Mouse (Mus musculus): ENCODE measurements around the gene Tnfrsf23. TPM values are rescaled to one million over a fixed set of nuclear protein-coding genes. Genes with fewer than 3 reads are reported as not detected.
"Not testable (repeated sequence)": the region's sequence is repeated elsewhere in the genome, so short reads cannot be mapped to it uniquely, and the experiment has no call there.

Gene Tnfrsf23
- polyA plus RNA-seq, 1 experiment from 2014 or later = 1.1 TPM

DNA sequence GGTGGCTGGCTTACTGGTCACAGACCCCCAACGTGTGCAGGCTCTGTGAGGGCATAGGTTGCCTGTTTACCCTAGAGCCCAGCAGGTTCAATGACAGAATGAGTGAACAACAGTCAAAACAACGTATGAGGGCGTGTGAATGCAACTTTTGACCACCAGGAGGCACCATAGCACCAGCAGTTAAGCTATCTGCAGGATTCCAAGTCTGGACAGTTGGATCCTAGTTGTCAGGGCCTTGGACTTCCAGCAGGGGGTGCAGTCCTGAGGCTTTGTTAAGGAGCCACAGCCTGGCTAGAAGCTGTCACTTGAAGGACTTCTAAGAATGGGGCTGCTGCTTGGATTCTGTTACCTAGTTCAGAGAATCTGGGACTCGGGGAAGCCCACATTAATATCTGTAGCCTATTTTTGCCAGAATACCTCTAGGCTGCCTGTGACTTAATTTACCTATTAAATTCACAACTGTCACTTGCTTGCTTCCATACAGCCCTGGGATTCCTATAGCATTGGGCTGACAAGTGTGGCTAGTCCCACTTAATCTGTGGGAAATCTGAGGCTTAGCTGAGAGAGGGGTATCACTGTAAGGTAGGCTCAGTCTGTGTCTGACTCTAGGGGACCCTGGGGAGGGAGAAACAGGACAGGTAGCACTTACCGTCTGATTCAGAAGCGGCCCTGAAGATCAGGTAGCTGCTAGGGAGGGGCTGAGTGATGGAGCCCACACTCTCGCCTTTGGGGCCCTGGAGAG, 21.2 kb upstream of the Tnfrsf23 start:
- peak; percentile 50; the same call in 1 of the 2 replicates for ATAC-seq (ENCODE audit: borderline replicate concordance, extremely low read depth, low FRiP score, low TSS enrichment)
- no peak overlapping the region for H3K4me3 ChIP-seq
- 38% methylated on average over 7 of the region's 7 CpGs for WGBS
- peaks cover 61% of the 10 kb centered on the region for H3K36me3 ChIP-seq
- H3K27me3 ChIP-seq = no peaks in the 10 kb centered on the region
- no peak overlapping the region for H3K4me2 ChIP-seq
- no peak overlapping the region for H3K27ac ChIP-seq
- H3K9me3 ChIP-seq = no peaks in the 10 kb centered on the region
- H3K9ac ChIP-seq = no peak overlapping the region
- peaks cover under 1% of the 10 kb centered on the region; the same call in 1 of the 2 replicates for H3K4me1 ChIP-seq

GRCm38 (mm10) chr7:143696140-143696539, 10.5 kb upstream of the Tnfrsf23 start:
- Histone ChIP-seq H3K9ac (no peak overlapping the region), H3K4me3 (no peak overlapping the region), H3K9me3 (no peaks in the 10 kb centered on the region), H3K27me3 (no peaks in the 10 kb centered on the region), H3K4me2 (no peak overlapping the region), H3K36me3 (peaks cover 70% of the 10 kb centered on the region), H3K27ac (no peak overlapping the region), H3K4me1 (no peaks in the 10 kb centered on the region)
- ATAC-seq (ENCODE audit: borderline replicate concordance, extremely low read depth, low FRiP score, low TSS enrichment) = no peak
- WGBS = 65% methylated on average over 2 of the region's 2 CpGs

DNA sequence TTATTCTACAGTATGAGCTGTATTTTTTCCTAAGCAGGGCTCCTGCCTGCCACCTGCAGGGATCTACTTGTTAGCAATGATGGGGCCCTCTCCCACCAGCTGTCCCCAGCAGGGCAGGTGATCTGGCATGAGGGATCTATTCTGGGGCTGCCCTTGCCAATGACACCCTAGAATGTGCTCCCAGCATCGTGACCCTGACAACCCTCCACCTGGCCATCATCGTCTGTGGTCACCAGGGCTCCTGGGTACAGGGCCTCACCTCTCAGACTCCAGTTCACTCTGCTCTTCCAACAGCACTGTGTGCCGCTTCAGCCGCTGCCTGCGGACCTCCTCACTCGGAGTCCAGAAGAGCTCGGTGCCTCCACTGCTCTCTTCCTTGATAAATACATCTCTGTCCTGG, 8.9 kb upstream of the Tnfrsf23 start:
- H3K27me3 ChIP-seq = no peaks in the 10 kb centered on the region
- H3K4me1 ChIP-seq = no peaks in the 10 kb centered on the region
- no peak overlapping the region for H3K27ac ChIP-seq
- 85% methylated on average over 7 of the region's 7 CpGs for WGBS
- ATAC-seq (ENCODE audit: borderline replicate concordance, extremely low read depth, low FRiP score, low TSS enrichment) = no peak
- no peak overlapping the region for H3K9ac ChIP-seq
- H3K4me3 ChIP-seq = no peak overlapping the region
- no peak overlapping the region for H3K4me2 ChIP-seq
- no peaks in the 10 kb centered on the region for H3K9me3 ChIP-seq
- H3K36me3 ChIP-seq = peaks cover 80% of the 10 kb centered on the region

- H3K4me3 ChIP-seq = no peak overlapping the region
- 88% methylated on average over 12 of the region's 12 CpGs for WGBS
- no peak for ATAC-seq (ENCODE audit: borderline replicate concordance, extremely low read depth, low FRiP score, low TSS enrichment)
Observed at GRCm38 (mm10) chr7:143692746-143693510, 7.3 kb upstream of the Tnfrsf23 start.

GRCm38 (mm10) chr7:143691909-143692308, 6.2 kb upstream of the Tnfrsf23 start:
- no peaks in the 10 kb centered on the region for H3K4me1 ChIP-seq
- no peak overlapping the region for H3K4me2 ChIP-seq
- H3K9ac ChIP-seq = no peak overlapping the region
- H3K27ac ChIP-seq = no peak overlapping the region
- no peak for ATAC-seq (ENCODE audit: borderline replicate concordance, extremely low read depth, low FRiP score, low TSS enrichment)
- WGBS = 99% methylated on average over 4 of the region's 4 CpGs
- no peaks in the 10 kb centered on the region for H3K9me3 ChIP-seq
- H3K27me3 ChIP-seq = no peaks in the 10 kb centered on the region
- no peak overlapping the region for H3K4me3 ChIP-seq
- peaks cover 84% of the 10 kb centered on the region for H3K36me3 ChIP-seq

More at GRCm38 (mm10) chr7:143692746-143693510, 7.3 kb upstream of the Tnfrsf23 start:
- Histone ChIP-seq H3K4me1 (no peaks in the 10 kb centered on the region), H3K4me2 (no peak overlapping the region), H3K36me3 (peaks cover 92% of the 10 kb centered on the region), H3K9me3 (no peaks in the 10 kb centered on the region), H3K9ac (no peak overlapping the region), H3K27ac (no peak overlapping the region), H3K27me3 (no peaks in the 10 kb centered on the region)

- H3K4me2 ChIP-seq = no peak overlapping the region
- no peaks in the 10 kb centered on the region for H3K4me1 ChIP-seq
- no peak for ATAC-seq (ENCODE audit: borderline replicate concordance, extremely low read depth, low FRiP score, low TSS enrichment)
- H3K36me3 ChIP-seq = peaks cover 77% of the 10 kb centered on the region
- H3K9me3 ChIP-seq = no peaks in the 10 kb centered on the region
- H3K27ac ChIP-seq = no peak overlapping the region
- 78% methylated on average over 5 of the region's 5 CpGs for WGBS
- no peak overlapping the region for H3K9ac ChIP-seq
- no peak overlapping the region for H3K4me3 ChIP-seq
- H3K27me3 ChIP-seq = no peaks in the 10 kb centered on the region
Observed at GRCm38 (mm10) chr7:143691181-143691580, 5.5 kb upstream of the Tnfrsf23 start.

GRCm38 (mm10) chr7:143689946-143690345, 4.3 kb upstream of the Tnfrsf23 start:
- no peaks in the 10 kb centered on the region for H3K9me3 ChIP-seq
- no peak for ATAC-seq (ENCODE audit: borderline replicate concordance, extremely low read depth, low FRiP score, low TSS enrichment)
- H3K4me3 ChIP-seq = no peak overlapping the region
- no peak overlapping the region for H3K9ac ChIP-seq
- H3K27me3 ChIP-seq = no peaks in the 10 kb centered on the region
- H3K4me2 ChIP-seq = no peak overlapping the region
- H3K27ac ChIP-seq = no peak overlapping the region
- 59% methylated on average over 4 of the region's 4 CpGs for WGBS
- peaks cover 65% of the 10 kb centered on the region for H3K36me3 ChIP-seq
- peaks cover 6% of the 10 kb centered on the region; the same call in 1 of the 2 replicates for H3K4me1 ChIP-seq

DNA sequence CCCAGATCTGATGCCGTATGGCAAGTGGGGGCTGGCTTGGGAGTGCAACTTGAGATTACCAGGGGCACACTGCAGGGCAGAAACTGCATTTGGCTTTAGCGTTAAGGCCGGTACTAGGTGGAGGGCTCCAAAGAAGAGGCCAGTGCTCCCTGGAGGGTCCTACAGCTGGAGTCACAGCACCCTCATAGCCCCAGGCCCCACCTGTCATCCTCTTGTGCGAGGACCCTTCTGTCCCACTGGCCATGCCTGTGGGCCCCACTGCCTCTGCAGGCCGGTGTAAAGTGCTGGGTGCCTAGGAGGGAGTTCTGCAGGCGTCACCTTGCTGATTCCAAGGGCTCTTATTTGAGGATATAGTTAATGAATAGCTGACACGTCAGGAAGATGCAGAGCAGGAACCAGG, 3.8 kb upstream of the Tnfrsf23 start:
- H3K4me2 ChIP-seq = no peak overlapping the region
- H3K4me3 ChIP-seq = no peak overlapping the region
- peaks cover 60% of the 10 kb centered on the region for H3K36me3 ChIP-seq
- ATAC-seq (ENCODE audit: borderline replicate concordance, extremely low read depth, low FRiP score, low TSS enrichment) = no peak
- H3K9me3 ChIP-seq = no peaks in the 10 kb centered on the region
- no peak overlapping the region for H3K9ac ChIP-seq
- peaks cover 6% of the 10 kb centered on the region; the same call in 1 of the 2 replicates for H3K4me1 ChIP-seq
- no peaks in the 10 kb centered on the region for H3K27me3 ChIP-seq
- WGBS = 71% methylated on average over 7 of the region's 7 CpGs
- H3K27ac ChIP-seq = no peak overlapping the region

GRCm38 (mm10) chr7:143686676-143687075, 1.0 kb upstream of the Tnfrsf23 start:
- not testable (repeated sequence) for H3K27ac ChIP-seq; H3K9ac ChIP-seq; ATAC-seq (ENCODE audit: borderline replicate concordance, extremely low read depth, low FRiP score, low TSS enrichment); H3K9me3 ChIP-seq; H3K4me1 ChIP-seq; H3K27me3 ChIP-seq; H3K4me2 ChIP-seq; H3K4me3 ChIP-seq
- 79% methylated on average over 3 of the region's 3 CpGs for WGBS
- H3K36me3 ChIP-seq = peaks cover 32% of the 10 kb centered on the region

GRCm38 (mm10) chr7:143686191-143686590, 519 bp upstream of the Tnfrsf23 start:
- not testable (repeated sequence) for H3K27ac ChIP-seq; H3K4me1 ChIP-seq; H3K4me3 ChIP-seq; ATAC-seq (ENCODE audit: borderline replicate concordance, extremely low read depth, low FRiP score, low TSS enrichment); H3K4me2 ChIP-seq; H3K9ac ChIP-seq; H3K9me3 ChIP-seq; H3K27me3 ChIP-seq
- peaks cover 27% of the 10 kb centered on the region for H3K36me3 ChIP-seq
- 40% methylated on average over 4 of the region's 4 CpGs for WGBS

DNA sequence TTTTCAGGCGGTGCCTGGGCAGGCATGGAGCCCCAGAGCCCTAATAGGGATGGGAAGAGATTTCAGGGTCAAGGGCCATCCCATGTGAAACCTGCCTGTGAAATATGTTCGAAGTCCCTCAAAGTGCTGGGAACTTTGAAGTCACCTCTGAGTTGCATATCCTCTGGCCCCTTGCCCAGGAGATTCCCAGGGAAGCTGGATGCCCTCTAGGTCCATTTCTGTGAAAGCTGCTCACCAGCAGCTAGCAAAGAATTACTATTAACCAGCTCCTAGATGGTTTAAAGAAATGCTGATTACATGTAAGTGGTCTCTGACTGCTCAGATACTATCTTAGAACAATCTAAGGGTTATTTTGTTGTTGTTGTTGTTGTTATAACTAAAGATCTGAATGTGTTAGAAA, 1.1 kb downstream of the Tnfrsf23 start:
- not testable (repeated sequence) for H3K27ac ChIP-seq; H3K4me2 ChIP-seq; H3K4me1 ChIP-seq; H3K9ac ChIP-seq; H3K27me3 ChIP-seq; H3K4me3 ChIP-seq; ATAC-seq (ENCODE audit: borderline replicate concordance, extremely low read depth, low FRiP score, low TSS enrichment); H3K9me3 ChIP-seq
- H3K36me3 ChIP-seq = peaks cover 13% of the 10 kb centered on the region
- 81% methylated on average over 1 of the region's 2 CpGs for WGBS

- Histone ChIP-seq H3K4me1 (peaks cover 6% of the 10 kb centered on the region; the same call in 1 of the 2 replicates), H3K4me2 (no peak overlapping the region), H3K4me3 (no peak overlapping the region), H3K36me3 (no peaks in the 10 kb centered on the region), H3K27ac (no peak overlapping the region), H3K9ac (no peak overlapping the region), H3K27me3 (no peaks in the 10 kb centered on the region), H3K9me3 (no peaks in the 10 kb centered on the region)
- ATAC-seq (ENCODE audit: borderline replicate concordance, extremely low read depth, low FRiP score, low TSS enrichment) = no peak
- 100% methylated on average over 1 of the region's 1 CpGs for WGBS
Observed at GRCm38 (mm10) chr7:143681566-143681965, 4.1 kb downstream of the Tnfrsf23 start.

All from lung, embryonic 15.5 days (tissue).